In the genomic region with DNA sequence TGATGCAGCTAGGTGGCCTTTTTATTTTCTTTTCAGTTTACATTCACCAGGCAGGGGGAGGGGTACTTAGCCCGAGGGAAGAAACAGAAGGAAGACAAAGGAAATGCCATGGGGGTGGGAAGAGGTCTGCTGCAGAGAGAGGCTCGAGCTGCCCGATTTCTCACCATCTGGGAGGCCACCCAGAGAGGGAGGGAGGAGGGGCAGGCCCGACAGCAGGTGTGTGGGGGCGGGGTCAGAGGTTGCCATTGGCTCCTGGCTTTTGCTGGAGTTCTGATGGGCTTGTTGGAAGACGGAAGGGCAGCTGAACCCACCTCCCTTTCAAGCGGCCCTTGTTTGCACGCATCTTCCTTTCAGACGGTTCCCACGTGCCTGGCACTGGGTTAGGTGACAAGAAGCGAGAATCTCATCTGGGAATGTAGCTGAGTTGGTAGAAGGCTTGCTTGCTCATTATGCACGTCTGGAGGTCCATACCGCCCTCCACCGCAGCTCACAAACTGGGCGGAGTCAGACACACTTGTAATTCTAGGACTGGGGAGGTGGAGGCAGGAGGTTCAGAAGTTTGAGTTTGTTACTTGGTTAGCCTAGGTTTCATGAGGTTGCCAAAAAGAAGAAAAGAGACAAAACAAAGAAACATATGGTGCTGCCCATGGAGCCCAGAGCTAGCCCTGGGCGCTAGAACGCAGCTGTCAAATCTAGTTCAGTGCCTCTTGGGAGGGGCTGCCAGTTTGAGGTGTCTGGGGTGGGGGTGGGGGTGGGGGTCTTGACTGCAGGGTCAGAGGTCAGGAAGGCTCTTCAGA, we compare ENCODE assay signal across 8 mouse cellular contexts. TPM values are rescaled to one million over a fixed set of nuclear protein-coding genes. Genes with fewer than 3 reads are reported as not detected.
DNase-seq lines count a peak whose midpoint lies in the region; ATAC-seq lines count a peak whose summit lies in the region.

No protein-coding gene starts in this region.

- no peak overlapping the region for H3K27ac ChIP-seq in heart, embryonic 13.5 days (replicated peaks)
- peak overlapping the region; percentile 76 for H3K27ac ChIP-seq in hindbrain, embryonic 15.5 days (replicated peaks)
- H3K27ac ChIP-seq in midbrain, embryonic 15.5 days, result peak overlapping the region; percentile 75

- peaks cover 24% of the 10 kb centered on the region for H3K4me1 ChIP-seq in heart, embryonic 13.5 days
- H3K4me1 ChIP-seq in hindbrain, embryonic 15.5 days (replicated peaks), result peaks cover 64% of the 10 kb centered on the region
- peaks cover 53% of the 10 kb centered on the region for H3K4me1 ChIP-seq in midbrain, embryonic 15.5 days

- H3K9me3 ChIP-seq in heart, embryonic 13.5 days, result no peaks in the 10 kb centered on the region
- no peaks in the 10 kb centered on the region for H3K9me3 ChIP-seq in hindbrain, embryonic 15.5 days
- H3K9me3 ChIP-seq in midbrain, embryonic 15.5 days, result no peaks in the 10 kb centered on the region

- H3K27me3 ChIP-seq in heart, embryonic 13.5 days (replicated peaks), result peaks cover 76% of the 10 kb centered on the region
- no peaks in the 10 kb centered on the region for H3K27me3 ChIP-seq in hindbrain, embryonic 15.5 days
- no peaks in the 10 kb centered on the region for H3K27me3 ChIP-seq in midbrain, embryonic 15.5 days (replicated peaks)

- no peaks in the 10 kb centered on the region for H3K36me3 ChIP-seq in heart, embryonic 13.5 days
- H3K36me3 ChIP-seq in hindbrain, embryonic 15.5 days, result no peaks in the 10 kb centered on the region
- H3K36me3 ChIP-seq in midbrain, embryonic 15.5 days (replicated peaks), result no peaks in the 10 kb centered on the region

- no peak for ATAC-seq in heart, embryonic 13.5 days (ENCODE audit: extremely low read depth, insufficient number of reproducible peaks, low FRiP score, low TSS enrichment)
- no peak for ATAC-seq in hindbrain, embryonic 15.5 days (ENCODE audit: low FRiP score, low read depth)
- ATAC-seq in midbrain, embryonic 15.5 days (replicated peaks), result peak; percentile 41; the same call in 1 of the 2 replicates

- 0 out of 2 replicates have a peak overlapping the region, but pooled peaks have one; percentile 5 for H3K4me3 ChIP-seq in heart, embryonic 13.5 days
- H3K4me3 ChIP-seq in hindbrain, embryonic 15.5 days, result no peak overlapping the region
- no peak overlapping the region for H3K4me3 ChIP-seq in midbrain, embryonic 15.5 days

- 8% methylated on average over 17 of the region's 17 CpGs for WGBS in heart, embryonic 13.5 days
- WGBS in hindbrain, embryonic 15.5 days, result 5% methylated on average over 17 of the region's 17 CpGs
- WGBS in midbrain, embryonic 15.5 days, result 5% methylated on average over 17 of the region's 17 CpGs

- DNase-seq in heart, postnatal 36 days, result no peak
- DNase-seq in ZHBTc4 (ENCODE audit: low read depth, low spot score), result peak; percentile 93
- DNase-seq in yolk sac, embryonic 10.5 days (ENCODE audit: low spot score), result peak; percentile 38
- no peak for DNase-seq in adrenal gland, postnatal 10 days
- no peak for DNase-seq in gastrocnemius, postnatal 10 days

- no peak overlapping the region for H3K9ac ChIP-seq in heart, embryonic 13.5 days
- no peak overlapping the region for H3K9ac ChIP-seq in hindbrain, embryonic 15.5 days
- no peak overlapping the region; the same call in 1 of the 2 replicates for H3K9ac ChIP-seq in midbrain, embryonic 15.5 days

- peak overlapping the region; percentile 29 for H3K4me2 ChIP-seq in heart, embryonic 13.5 days
- peak overlapping the region; percentile 22; the same call in 1 of the 2 replicates for H3K4me2 ChIP-seq in hindbrain, embryonic 15.5 days
- H3K4me2 ChIP-seq in midbrain, embryonic 15.5 days, result peak overlapping the region; percentile 9; the same call in 1 of the 2 replicates

- intact Hi-C loops in heart, postnatal 36 days (cut with DNase I), result no loop called here

RNA-seq across cellular contexts. Expression of a gene that starts 10.3 kb away (rescaled TPM):
- polyA plus RNA-seq in heart, embryonic 13.5 days (2015; fragmentation: Nextera tagmentation; extraction: Ambion mirVana), result 24.5 TPM in 2 replicates
- total RNA-seq in heart, postnatal 36 days (2021), result 10 to 100 TPM; 32.8 to 43.4 TPM
- polyA plus RNA-seq in hindbrain, embryonic 15.5 days (2015; fragmentation: Nextera tagmentation; extraction: Ambion mirVana), result 86.6 and 123 TPM in 2 replicates
- 128 and 138 TPM in 2 replicates for polyA plus RNA-seq in midbrain, embryonic 15.5 days (2015; fragmentation: Nextera tagmentation; extraction: Ambion mirVana)
- total RNA-seq in adrenal gland, postnatal 10 days (2021), result 10 to 100 TPM; 87.9 to 89.8 TPM
- 10 to 100 TPM; 37.0 to 38.3 TPM for total RNA-seq in gastrocnemius, postnatal 10 days (2021)

Comparison
In these comparisons a context has a peak if more than half of its experiments do, and no peak if none do; other contexts are left out.
1. DNase-seq: peak in ZHBTc4 (single experiment) and yolk sac, embryonic 10.5 days (single experiment); none in heart, postnatal 36 days (0 of 2), adrenal gland, postnatal 10 days (single experiment) and gastrocnemius, postnatal 10 days (single experiment).
2. Peak in every context shown above with its lines, with median percentiles within 50 percentile points of each other: H3K4me2 ChIP-seq.